Mouse (Mus musculus): ENCODE results near the gene Hils1.

Gene Hils1

GRCm38 (mm10) chr11:94967419-94967818 lies at the start of gene Hils1:
Gene Hils1 (plus strand): TSS chr11:94967593.
- no peak for DNase-seq (ENCODE audit: low spot score in 2 of 2)

- no peak for DNase-seq (ENCODE audit: low spot score in 2 of 2)
These were observed 49.7 kb upstream of the Hils1 start for GRCm38 (mm10) chr11:94917717-94918116.

- no peak for DNase-seq (ENCODE audit: low spot score in 2 of 2)
These were observed 46.4 kb upstream of the Hils1 start for GRCm38 (mm10) chr11:94920996-94921401.

GRCm38 (mm10) chr11:94924977-94925376 lies 42.4 kb upstream of the Hils1 start:
- DNase-seq (ENCODE audit: low spot score in 2 of 2): no peak

GRCm38 (mm10) chr11:94926431-94926830 lies 41.0 kb upstream of the Hils1 start:
- no peak for DNase-seq (ENCODE audit: low spot score in 2 of 2)

- no peak for DNase-seq (ENCODE audit: low spot score in 2 of 2)
These were observed 39.6 kb upstream of the Hils1 start for GRCm38 (mm10) chr11:94927771-94928291.

- DNase-seq (ENCODE audit: low spot score in 2 of 2): peak; percentile 95
These were observed 38.6 kb upstream of the Hils1 start for GRCm38 (mm10) chr11:94928820-94929219.

GRCm38 (mm10) chr11:94929599-94929998 lies 37.8 kb upstream of the Hils1 start:
- DNase-seq (ENCODE audit: low spot score in 2 of 2): no peak

- no peak for DNase-seq (ENCODE audit: low spot score in 2 of 2)
These were observed 37.2 kb upstream of the Hils1 start for GRCm38 (mm10) chr11:94930151-94930550.

GRCm38 (mm10) chr11:94933584-94933983 lies 33.8 kb upstream of the Hils1 start:
- peak; percentile 77 to 79 for DNase-seq (ENCODE audit: low spot score in 2 of 2)

GRCm38 (mm10) chr11:94934526-94934925 lies 32.9 kb upstream of the Hils1 start:
- DNase-seq (ENCODE audit: low spot score in 2 of 2): no peak

- DNase-seq (ENCODE audit: low spot score in 2 of 2): peak; percentile 90 to 94
These were observed 31.3 kb upstream of the Hils1 start, which contains the start of gene Col1a1 for GRCm38 (mm10) chr11:94936045-94936444. Gene Col1a1 (plus strand): TSS chr11:94936224.

- peak; percentile 79 to 90 for DNase-seq (ENCODE audit: low spot score in 2 of 2)
These were observed 30.5 kb upstream of the Hils1 start for GRCm38 (mm10) chr11:94936851-94937295.

GRCm38 (mm10) chr11:94937335-94937781 lies 30.0 kb upstream of the Hils1 start:
- peak; percentile 66 to 69 for DNase-seq (ENCODE audit: low spot score in 2 of 2)

- DNase-seq (ENCODE audit: low spot score in 2 of 2): no peak
These were observed 29.6 kb upstream of the Hils1 start for GRCm38 (mm10) chr11:94937787-94938186.

- peak in 1 of 2 experiments; percentile 60 for DNase-seq (ENCODE audit: low spot score in 2 of 2)
These were observed 29.1 kb upstream of the Hils1 start for GRCm38 (mm10) chr11:94938296-94938695.

GRCm38 (mm10) chr11:94939280-94939679 lies 28.1 kb upstream of the Hils1 start:
- DNase-seq (ENCODE audit: low spot score in 2 of 2): peak in 1 of 2 experiments; percentile 77

GRCm38 (mm10) chr11:94941121-94941520 lies 26.3 kb upstream of the Hils1 start:
- peak in 1 of 2 experiments; percentile 57 for DNase-seq (ENCODE audit: low spot score in 2 of 2)

GRCm38 (mm10) chr11:94941776-94942175 lies 25.6 kb upstream of the Hils1 start:
- peak in 1 of 2 experiments; percentile 58 for DNase-seq (ENCODE audit: low spot score in 2 of 2)

- peak in 1 of 2 experiments; percentile 60 for DNase-seq (ENCODE audit: low spot score in 2 of 2)
These were observed 24.9 kb upstream of the Hils1 start for GRCm38 (mm10) chr11:94942282-94943023.

GRCm38 (mm10) chr11:94943054-94943453 lies 24.3 kb upstream of the Hils1 start:
- DNase-seq (ENCODE audit: low spot score in 2 of 2): no peak

GRCm38 (mm10) chr11:94944295-94944694 lies 23.1 kb upstream of the Hils1 start:
- DNase-seq (ENCODE audit: low spot score in 2 of 2): no peak

- DNase-seq (ENCODE audit: low spot score in 2 of 2): no peak
These were observed 22.2 kb upstream of the Hils1 start for GRCm38 (mm10) chr11:94945236-94945635.

All from urinary bladder, postnatal 4 days (tissue).